19 mouse cellular contexts compared by ENCODE assay signal in genomic region chr15:98075034-98075433, GRCm38 (mm10). TPM values are rescaled to one million over a fixed set of nuclear protein-coding genes. Genes with fewer than 3 reads are reported as not detected.
DNase-seq lines count a peak whose midpoint lies in the region; ATAC-seq and TF ChIP-seq lines count a peak whose summit lies in the region.
"Had no signal": no experiment of that assay in that cellular context is flagged by ENCODE, and none has a peak within 500 bp of the region (broad histone marks: within the 10 kb centered on the region; RNA-seq: fewer than 3 reads in every experiment).

No protein-coding gene starts in this region.

- no peak overlapping the region for H3K27ac ChIP-seq in cerebellum, adult 2 months (ENCODE audit: insufficient read depth, low read length)
- peak overlapping the region; percentile 37; the same call in 1 of the 2 replicates for H3K27ac ChIP-seq in heart, postnatal 0 days (ENCODE audit: low read depth)
- H3K27ac ChIP-seq in CH12.LX (ENCODE audit: insufficient read depth, low read depth): no peak overlapping the region
- H3K27ac ChIP-seq: kidney, embryonic 15.5 days; limb, embryonic 12.5 days; liver, embryonic 13.5 days; lung, embryonic 15.5 days; midbrain, embryonic 13.5 days; neural tube, embryonic 13.5 days had no signal

- WGBS in cerebellum, adult 2 months: 49% methylated on average over 16 of the region's 16 CpGs
- 86% methylated on average over 16 of the region's 16 CpGs for WGBS in heart, postnatal 0 days

- in situ Hi-C loops in CH12.LX (cut with MboI; ENCODE audit: low pct_ligation_motif_present, low pct_unique_long_range_greater_than_20kb, low sequenced_read_pairs): no loop called here

- intact Hi-C loops in heart, postnatal 14 days (cut with DNase I): no loop called here

- no peak for TF ChIP-seq RAD21 in CH12.LX (IDR thresholded peaks at IDR 0.05; ENCODE audit: low read depth, low read length)

- H3K36me3 ChIP-seq in heart, postnatal 0 days (replicated peaks; ENCODE audit: control insufficient read depth, insufficient read depth, low read length): peaks cover 68% of the 10 kb centered on the region
- H3K36me3 ChIP-seq in CH12.LX (replicated peaks in 1 of 2; ENCODE audit: control insufficient read depth in 1 of 2, insufficient read depth in 1 of 2, low read length in 1 of 2): peaks cover 56 to 93% of the 10 kb centered on the region in 2 experiments

- no peak overlapping the region for H3K9ac ChIP-seq in heart, postnatal 0 days (replicated peaks; ENCODE audit: low read depth, low read length)
- no peak overlapping the region for H3K9ac ChIP-seq in CH12.LX (ENCODE audit: insufficient read depth, low read depth)
- H3K9ac ChIP-seq: kidney, embryonic 15.5 days; limb, embryonic 12.5 days; liver, embryonic 13.5 days; lung, embryonic 15.5 days; midbrain, embryonic 13.5 days; neural tube, embryonic 13.5 days had no signal

- no peak overlapping the region for H3K4me2 ChIP-seq in heart, postnatal 0 days (ENCODE audit: low read depth, low read length)
- H3K4me2 ChIP-seq in CH12.LX (ENCODE audit: insufficient read depth, low read depth, poor library complexity, severe bottlenecking): no peak overlapping the region
- H3K4me2 ChIP-seq: kidney, embryonic 15.5 days; limb, embryonic 12.5 days; liver, embryonic 13.5 days; lung, embryonic 15.5 days; midbrain, embryonic 13.5 days; neural tube, embryonic 13.5 days had no signal

- dilution Hi-C loops in CH12.LX (cut with MboI; ENCODE audit: extremely low pct_ligation_motif_present, extremely low pct_unique_long_range_greater_than_20kb, low sequenced_read_pairs): no loop called here

- H3K9me3 ChIP-seq in heart, postnatal 0 days (replicated peaks; ENCODE audit: control insufficient read depth, low read length): no peaks in the 10 kb centered on the region
- H3K9me3 ChIP-seq in CH12.LX (replicated peaks; ENCODE audit: low read length): peaks cover 13% of the 10 kb centered on the region
- H3K9me3 ChIP-seq: kidney, embryonic 15.5 days; limb, embryonic 12.5 days; liver, embryonic 13.5 days; lung, embryonic 15.5 days; midbrain, embryonic 13.5 days; neural tube, embryonic 13.5 days had no signal

- ATAC-seq in heart, postnatal 0 days (ENCODE audit: insufficient read depth, low read depth): no peak
- ATAC-seq: hindbrain, embryonic 16.5 days; intestine, postnatal 0 days; midbrain, embryonic 13.5 days had no signal

- no peak for TF ChIP-seq EP300 in heart, postnatal 0 days (IDR thresholded peaks at IDR 0.05; ENCODE audit: low read depth)
- TF ChIP-seq EP300 in CH12.LX (IDR thresholded peaks at IDR 0.05; ENCODE audit: low read length): peak; percentile 70

- TF ChIP-seq POLR2A in cerebellum, adult 2 months (IDR thresholded peaks at IDR 0.05; ENCODE audit: borderline replicate concordance, insufficient read depth, low read length): no peak
- TF ChIP-seq POLR2A in CH12.LX (IDR thresholded peaks at IDR 0.05; ENCODE audit: low read depth, low read length): no peak

- TF ChIP-seq CTCF in cerebellum, adult 2 months (IDR thresholded peaks at IDR 0.05; ENCODE audit: borderline replicate concordance, insufficient read depth, low read depth, low read length): no peak
- TF ChIP-seq CTCF in heart, postnatal 0 days (IDR thresholded peaks at IDR 0.05; ENCODE audit: low read depth): no peak
- TF ChIP-seq CTCF in CH12.LX (conservative IDR thresholded peaks at IDR 0.05 in 1 of 2, IDR thresholded peaks at IDR 0.05 in 1 of 2; ENCODE audit: low read depth in 2 of 2, low read length in 2 of 2): no peak

- no peaks in the 10 kb centered on the region for H3K27me3 ChIP-seq in cerebellum, adult 2 months (ENCODE audit: control insufficient read depth, insufficient read depth, low read length)
- no peaks in the 10 kb centered on the region for H3K27me3 ChIP-seq in heart, postnatal 0 days (ENCODE audit: control insufficient read depth, insufficient read depth, low read length)
- H3K27me3 ChIP-seq in CH12.LX (replicated peaks): no peaks in the 10 kb centered on the region
- H3K27me3 ChIP-seq: kidney, embryonic 15.5 days; limb, embryonic 12.5 days; liver, embryonic 13.5 days; lung, embryonic 15.5 days; midbrain, embryonic 13.5 days; neural tube, embryonic 13.5 days had no signal

- H3K4me1 ChIP-seq in cerebellum, adult 2 months (ENCODE audit: control insufficient read depth, insufficient read depth, low read length): peaks cover 11% of the 10 kb centered on the region
- no peaks in the 10 kb centered on the region for H3K4me1 ChIP-seq in heart, postnatal 0 days (ENCODE audit: control insufficient read depth, insufficient read depth)
- H3K4me1 ChIP-seq in CH12.LX (ENCODE audit: control insufficient read depth in 1 of 2, insufficient read depth in 2 of 2): peaks cover 4 to 33% of the 10 kb centered on the region in 2 experiments
- H3K4me1 ChIP-seq: kidney, embryonic 15.5 days; limb, embryonic 12.5 days; liver, embryonic 13.5 days; lung, embryonic 15.5 days; midbrain, embryonic 13.5 days; neural tube, embryonic 13.5 days had no signal

- H3K4me3 ChIP-seq in cerebellum, adult 2 months (replicated peaks; ENCODE audit: insufficient read depth, low read depth, low read length): no peak overlapping the region
- H3K4me3 ChIP-seq in heart, postnatal 0 days (ENCODE audit: low read depth, low read length): no peak overlapping the region
- no peak overlapping the region for H3K4me3 ChIP-seq in CH12.LX (replicated peaks in 1 of 3; ENCODE audit: low read depth in 2 of 3, low read length in 2 of 3, poor library complexity in 1 of 3)
- H3K4me3 ChIP-seq: kidney, embryonic 15.5 days; limb, embryonic 12.5 days; liver, embryonic 13.5 days; lung, embryonic 15.5 days; midbrain, embryonic 13.5 days; neural tube, embryonic 13.5 days had no signal

- peak; percentile 12 to 16 for DNase-seq in cerebellum, postnatal 10 days
- no peak for DNase-seq in cerebellum, adult 2 months
- DNase-seq in heart, postnatal 0 days (ENCODE audit: low spot score): no peak
- DNase-seq in heart, postnatal 14 days: no peak
- DNase-seq in CH12.LX (ENCODE audit: extremely low read depth): peak; percentile 82
- peak; percentile 84 to 88 for DNase-seq in spleen, postnatal 36 days (ENCODE audit: low spot score in 2 of 2)
- no peak for DNase-seq in urinary bladder, adult 18-20 months (ENCODE audit: low spot score in 2 of 2)
- DNase-seq in urinary bladder, postnatal 36 days (ENCODE audit: low spot score in 2 of 2): no peak
- DNase-seq: adrenal gland, postnatal 25 days; liver, embryonic 13.5 days; right cerebral cortex, postnatal 14 days; thymus, postnatal 4 days had no signal

- no peaks in the 10 kb centered on the region; the same call in 1 of the 2 replicates for H3K79me2 ChIP-seq in CH12.LX (replicated peaks; ENCODE audit: control insufficient read depth, extremely low read depth, insufficient read depth, poor library complexity, severe bottlenecking)

TF ChIP-seq in CH12.LX, 34 proteins besides CTCF, POLR2A, EP300 and RAD21 (continues in another document):
- TF ChIP-seq RCOR1 (conservative IDR thresholded peaks at IDR 0.05; ENCODE audit: low read depth, low read length) (peak; percentile 39; the same call in 1 of the 2 replicates), MAZ (IDR thresholded peaks at IDR 0.05; ENCODE audit: low read depth, low read length) (no peak), MXI1 (IDR thresholded peaks at IDR 0.05; ENCODE audit: low read depth, low read length) (peak; percentile 69; the same call in 1 of the 2 replicates), MAFK (IDR thresholded peaks at IDR 0.05; ENCODE audit: insufficient replicate concordance, low read length) (no peak), USF1 (IDR thresholded peaks at IDR 0.05; ENCODE audit: low read depth, low read length) (no peak), PAX5 (IDR thresholded peaks at IDR 0.05; ENCODE audit: low read length) (no peak), BHLHE40 (IDR thresholded peaks at IDR 0.05; ENCODE audit: low read depth, low read length) (peak; percentile 100), KAT2A (IDR thresholded peaks at IDR 0.05; ENCODE audit: insufficient replicate concordance, low read length) (0 out of 2 replicates have a peak, but pooled peaks have one; percentile 29), HCFC1 (IDR thresholded peaks at IDR 0.05; ENCODE audit: low read depth, low read length) (peak; percentile 14; the same call in 1 of the 2 replicates), E2F4 (IDR thresholded peaks at IDR 0.05; ENCODE audit: insufficient replicate concordance, low read depth, low read length) (no peak), JUN (IDR thresholded peaks at IDR 0.05; ENCODE audit: insufficient read depth, low read depth, low read length) (no peak), MAX (IDR thresholded peaks at IDR 0.05; ENCODE audit: low read length) (peak; percentile 81; the same call in 1 of the 2 replicates), TCF12 (IDR thresholded peaks at IDR 0.05; ENCODE audit: low read depth, low read length) (peak; percentile 78), IRF4 (IDR thresholded peaks at IDR 0.05; ENCODE audit: low read depth, low read length) (peak; percentile 64), MYC (IDR thresholded peaks at IDR 0.05; ENCODE audit: low read depth, low read length) (peak; percentile 79; the same call in 1 of the 2 replicates), POLR2AphosphoS2 (IDR thresholded peaks at IDR 0.05; ENCODE audit: low read depth, low read length) (no peak), NRF1 (IDR thresholded peaks at IDR 0.05; ENCODE audit: low read depth, low read length) (no peak), UBTF (IDR thresholded peaks at IDR 0.05; ENCODE audit: low read depth, low read length) (no peak), JUND (conservative IDR thresholded peaks at IDR 0.05; ENCODE audit: low read depth, low read length) (no peak), MEF2A (IDR thresholded peaks at IDR 0.05; ENCODE audit: borderline replicate concordance, low read depth, low read length) (peak; percentile 64; the same call in 1 of the 2 replicates), ZNF384 (IDR thresholded peaks at IDR 0.05; ENCODE audit: low read depth, low read length) (no peak)

RNA-seq across cellular contexts. Expression of gene Pfkm, which starts 17.4 kb away (rescaled TPM):
- 471 and 489 TPM in 2 replicates for polyA plus RNA-seq in cerebellum, adult 2 months (2012; rRNA removed)
- 216 and 219 TPM in 2 replicates for total RNA-seq in heart, postnatal 0 days (2014; rRNA removed; ENCODE audit: low replicate concordance)
- polyA plus RNA-seq in heart, postnatal 0 days (2015; fragmentation: Nextera tagmentation; extraction: Ambion mirVana): 205 and 213 TPM in 2 replicates
- total RNA-seq in heart, postnatal 14 days (2021): 100 to 1,000 TPM; 739 to 748 TPM
- 23.8 and 29.6 TPM in 2 replicates for total RNA-seq in CH12.LX (2012; rRNA removed)
- total RNA-seq in CH12.LX (2014; rRNA removed): 21.1 and 23.5 TPM in 2 replicates
- polyA plus RNA-seq in CH12.LX (2012; ENCODE audit: insufficient read length, low read depth): 37.9 and 39.2 TPM in 2 replicates

RNA-seq across cellular contexts. Expression of gene Senp1, which starts 18.5 kb away (rescaled TPM):
- polyA plus RNA-seq in cerebellum, adult 2 months (2012; rRNA removed): 14.7 and 16.8 TPM in 2 replicates
- 13.3 and 16.7 TPM in 2 replicates for total RNA-seq in heart, postnatal 0 days (2014; rRNA removed; ENCODE audit: low replicate concordance)
- polyA plus RNA-seq in heart, postnatal 0 days (2015; fragmentation: Nextera tagmentation; extraction: Ambion mirVana): 8.0 and 10.1 TPM in 2 replicates
- total RNA-seq in heart, postnatal 14 days (2021): 10 to 100 TPM; 12.9 to 13.7 TPM
- total RNA-seq in CH12.LX (2012; rRNA removed) (14.9 and 17.1 TPM in 2 replicates), CH12.LX (2014; rRNA removed) (21.7 and 23.3 TPM in 2 replicates)
- polyA plus RNA-seq in CH12.LX (2012; ENCODE audit: insufficient read length, low read depth): 32.3 and 38.5 TPM in 2 replicates

Comparison
In these comparisons a context has a peak if more than half of its experiments do, and no peak if none do; other contexts are left out.
1. DNase-seq: peak in cerebellum, postnatal 10 days (2 of 2), CH12.LX (single experiment) and spleen, postnatal 36 days (2 of 2); none in cerebellum, adult 2 months (0 of 2), heart, postnatal 0 days (single experiment), heart, postnatal 14 days (0 of 2), urinary bladder, adult 18-20 months (0 of 2) and urinary bladder, postnatal 36 days (0 of 2).